ENCODE assay signal across 11 mouse cellular contexts in genomic region chr10:56432390-56432709, GRCm38 (mm10). TPM values are rescaled to one million over a fixed set of nuclear protein-coding genes. Genes with fewer than 3 reads are reported as not detected.
A peak's percentile ranks its signal among the peaks of the same experiment; 100 is the strongest.
DNase-seq lines count a peak whose midpoint lies in the region; ATAC-seq and TF ChIP-seq lines count a peak whose summit lies in the region.
"Had no signal": no experiment of that assay in that cellular context is flagged by ENCODE, and none has a peak within 500 bp of the region (broad histone marks: within the 10 kb centered on the region; RNA-seq: fewer than 3 reads in every experiment).

No protein-coding gene starts in this region.

- no peak overlapping the region for H3K4me3 ChIP-seq in heart, postnatal 0 days (ENCODE audit: low read depth, low read length)
- H3K4me3 ChIP-seq in midbrain, embryonic 14.5 days (replicated peaks; ENCODE audit: low read depth, low read length) = no peak overlapping the region
- no peak overlapping the region for H3K4me3 ChIP-seq in midbrain, embryonic 15.5 days
- H3K4me3 ChIP-seq in limb, embryonic 11.5 days (ENCODE audit: low read depth, low read length) = no peak overlapping the region; the same call in 1 of the 2 replicates
- H3K4me3 ChIP-seq: liver, embryonic 13.5 days; myocyte had no signal

- no peak for TF ChIP-seq CTCF in heart, postnatal 0 days (IDR thresholded peaks at IDR 0.05; ENCODE audit: low read depth)

- peak overlapping the region; percentile 62; the same call in 1 of the 2 replicates for H3K4me2 ChIP-seq in heart, postnatal 0 days (ENCODE audit: low read depth, low read length)
- peak overlapping the region; percentile 57; the same call in 1 of the 2 replicates for H3K4me2 ChIP-seq in midbrain, embryonic 14.5 days (ENCODE audit: low read length)
- H3K4me2 ChIP-seq in midbrain, embryonic 15.5 days = no peak overlapping the region
- H3K4me2 ChIP-seq in limb, embryonic 11.5 days (ENCODE audit: low read depth, severe bottlenecking) = peak overlapping the region; percentile 60; the same call in 1 of the 2 replicates

- H3K4me1 ChIP-seq in heart, postnatal 0 days (ENCODE audit: control insufficient read depth, insufficient read depth) = peaks cover 4% of the 10 kb centered on the region; the same call in 1 of the 2 replicates
- H3K4me1 ChIP-seq in midbrain, embryonic 14.5 days (ENCODE audit: control insufficient read depth, insufficient read depth, low read length) = 0 out of 2 replicates have a peak, but pooled peaks cover 5% of the 10 kb centered on the region
- H3K4me1 ChIP-seq in midbrain, embryonic 15.5 days = peaks cover 12% of the 10 kb centered on the region; the same call in 1 of the 2 replicates
- peaks cover 3% of the 10 kb centered on the region; the same call in 1 of the 2 replicates for H3K4me1 ChIP-seq in limb, embryonic 11.5 days (ENCODE audit: control insufficient read depth, insufficient read depth, low read length)
- H3K4me1 ChIP-seq: liver, embryonic 13.5 days had no signal

- 64% methylated on average over 6 of the region's 6 CpGs for WGBS in heart, postnatal 0 days
- WGBS in midbrain, embryonic 14.5 days = 85% methylated on average over 6 of the region's 6 CpGs
- 80% methylated on average over 6 of the region's 6 CpGs for WGBS in midbrain, embryonic 15.5 days
- 65% methylated on average over 6 of the region's 6 CpGs for WGBS in limb, embryonic 11.5 days

- TF ChIP-seq EP300 in heart, postnatal 0 days (IDR thresholded peaks at IDR 0.05; ENCODE audit: low read depth) = no peak

- no peaks in the 10 kb centered on the region for H3K36me3 ChIP-seq in heart, postnatal 0 days (replicated peaks; ENCODE audit: control insufficient read depth, insufficient read depth, low read length)
- no peaks in the 10 kb centered on the region for H3K36me3 ChIP-seq in midbrain, embryonic 14.5 days (ENCODE audit: control insufficient read depth, insufficient read depth, low read length)
- H3K36me3 ChIP-seq in midbrain, embryonic 15.5 days (replicated peaks) = no peaks in the 10 kb centered on the region
- no peaks in the 10 kb centered on the region for H3K36me3 ChIP-seq in limb, embryonic 11.5 days (ENCODE audit: control insufficient read depth, insufficient read depth, low read length)
- H3K36me3 ChIP-seq: liver, embryonic 13.5 days had no signal

- H3K27me3 ChIP-seq in heart, postnatal 0 days (ENCODE audit: control insufficient read depth, insufficient read depth, low read length) = no peaks in the 10 kb centered on the region
- no peaks in the 10 kb centered on the region for H3K27me3 ChIP-seq in midbrain, embryonic 14.5 days (ENCODE audit: control insufficient read depth, insufficient read depth, low read length)
- no peaks in the 10 kb centered on the region for H3K27me3 ChIP-seq in midbrain, embryonic 15.5 days (replicated peaks)
- no peaks in the 10 kb centered on the region for H3K27me3 ChIP-seq in limb, embryonic 11.5 days (ENCODE audit: control insufficient read depth, insufficient read depth, low read length)
- H3K27me3 ChIP-seq: CH12.LX; liver, embryonic 13.5 days had no signal

- DNase-seq in heart, postnatal 0 days (ENCODE audit: low spot score) = no peak
- no peak for DNase-seq in heart, postnatal 14 days
- DNase-seq in midbrain, embryonic 14.5 days = no peak
- no peak for DNase-seq in limb, embryonic 11.5 days (ENCODE audit: low spot score)
- DNase-seq in yolk sac, embryonic 10.5 days (ENCODE audit: low spot score) = no peak
- DNase-seq: liver, embryonic 13.5 days; thymus, adult 2 months had no signal

- 0 out of 2 replicates have a peak overlapping the region, but pooled peaks have one; percentile 45 for H3K9ac ChIP-seq in heart, postnatal 0 days (replicated peaks; ENCODE audit: low read depth, low read length)
- no peak overlapping the region for H3K9ac ChIP-seq in midbrain, embryonic 14.5 days (replicated peaks; ENCODE audit: low read length)
- no peak overlapping the region for H3K9ac ChIP-seq in midbrain, embryonic 15.5 days
- peak overlapping the region; percentile 51; the same call in 1 of the 2 replicates for H3K9ac ChIP-seq in limb, embryonic 11.5 days (ENCODE audit: low read length)
- H3K9ac ChIP-seq: liver, embryonic 13.5 days had no signal

- no peak overlapping the region for H3K27ac ChIP-seq in heart, postnatal 0 days (ENCODE audit: low read depth)
- H3K27ac ChIP-seq in midbrain, embryonic 14.5 days (replicated peaks; ENCODE audit: low read depth, low read length) = no peak overlapping the region
- no peak overlapping the region for H3K27ac ChIP-seq in midbrain, embryonic 15.5 days
- H3K27ac ChIP-seq in limb, embryonic 11.5 days (replicated peaks; ENCODE audit: low read depth, low read length) = peak overlapping the region; percentile 87
- H3K27ac ChIP-seq: liver, embryonic 13.5 days had no signal

- no peak for ATAC-seq in heart, postnatal 0 days (ENCODE audit: insufficient read depth, low read depth)
- ATAC-seq in midbrain, embryonic 14.5 days (ENCODE audit: low FRiP score, low TSS enrichment) = no peak
- ATAC-seq in midbrain, embryonic 15.5 days (replicated peaks) = no peak; the same call in 1 of the 2 replicates
- ATAC-seq in limb, embryonic 11.5 days (ENCODE audit: insufficient number of reproducible peaks, low FRiP score, low TSS enrichment, low read depth) = no peak
- no peak for ATAC-seq in megakaryocyte-erythroid progenitor cell, adult 5-6 weeks (replicated peaks; ENCODE audit: low FRiP score, low TSS enrichment, poor library complexity, severe bottlenecking)

- intact Hi-C loops in heart, postnatal 14 days (cut with DNase I) = no loop called here

- no peaks in the 10 kb centered on the region for H3K9me3 ChIP-seq in heart, postnatal 0 days (replicated peaks; ENCODE audit: control insufficient read depth, low read length)
- no peaks in the 10 kb centered on the region for H3K9me3 ChIP-seq in midbrain, embryonic 14.5 days (ENCODE audit: control insufficient read depth, low read length)
- no peaks in the 10 kb centered on the region for H3K9me3 ChIP-seq in midbrain, embryonic 15.5 days
- no peaks in the 10 kb centered on the region for H3K9me3 ChIP-seq in limb, embryonic 11.5 days (ENCODE audit: control insufficient read depth, low read length)
- H3K9me3 ChIP-seq: liver, embryonic 13.5 days had no signal

RNA-seq across cellular contexts. Expression of gene Gja1, which starts 55.2 kb away (rescaled TPM):
- 198 and 396 TPM in 2 replicates for total RNA-seq in heart, postnatal 0 days (2014; rRNA removed; ENCODE audit: low replicate concordance)
- 579 and 613 TPM in 2 replicates for polyA plus RNA-seq in heart, postnatal 0 days (2015; fragmentation: Nextera tagmentation; extraction: Ambion mirVana)
- 100 to 1,000 TPM; 436 to 469 TPM for total RNA-seq in heart, postnatal 14 days (2021)
- 14.1 and 90.0 TPM in 2 replicates for polyA plus RNA-seq in midbrain, embryonic 14.5 days (2014; fragmentation: Nextera tagmentation; extraction: Ambion mirVana)
- 113 and 132 TPM in 2 replicates for polyA plus RNA-seq in midbrain, embryonic 15.5 days (2015; fragmentation: Nextera tagmentation; extraction: Ambion mirVana)
- polyA plus RNA-seq in limb, embryonic 11.5 days (2014; fragmentation: Nextera tagmentation; extraction: Ambion mirVana) = 333 and 343 TPM in 2 replicates
- total RNA-seq in megakaryocyte-erythroid progenitor cell, adult 5-6 weeks (2014; fragmentation: Nextera tagmentation) = 18.5 and 19.3 TPM in 2 replicates
- total RNA-seq in megakaryocyte-erythroid progenitor cell, adult 5-6 weeks (2017) = 35.0 and 35.8 TPM in 2 replicates

Comparison
In these comparisons a context has a peak if more than half of its experiments do, and no peak if none do; other contexts are left out.
1. H3K9ac ChIP-seq: peak in heart, postnatal 0 days (single experiment) and limb, embryonic 11.5 days (single experiment); none in midbrain, embryonic 14.5 days (single experiment) and midbrain, embryonic 15.5 days (single experiment).